Mouse (Mus musculus) lung, postnatal 25 days (tissue): ENCODE measurements around the gene Rasgrp4.
"Not testable (repeated sequence)": the region's sequence is repeated elsewhere in the genome, so short reads cannot be mapped to it uniquely, and the experiment has no call there.

ENCODE experiments used
- DNase-seq: peaks from one replicate; pipeline ENCODE4 v3.0.0; 2022; ENCODE audit warnings: low spot score

Rasgrp4 gene

GRCm38 (mm10) chr7:29134693-29135386 lies at the start of gene Rasgrp4:
TSS of gene Rasgrp4 (plus strand) at chr7:29134851.
- DNase-seq: peak; percentile 44

DNA sequence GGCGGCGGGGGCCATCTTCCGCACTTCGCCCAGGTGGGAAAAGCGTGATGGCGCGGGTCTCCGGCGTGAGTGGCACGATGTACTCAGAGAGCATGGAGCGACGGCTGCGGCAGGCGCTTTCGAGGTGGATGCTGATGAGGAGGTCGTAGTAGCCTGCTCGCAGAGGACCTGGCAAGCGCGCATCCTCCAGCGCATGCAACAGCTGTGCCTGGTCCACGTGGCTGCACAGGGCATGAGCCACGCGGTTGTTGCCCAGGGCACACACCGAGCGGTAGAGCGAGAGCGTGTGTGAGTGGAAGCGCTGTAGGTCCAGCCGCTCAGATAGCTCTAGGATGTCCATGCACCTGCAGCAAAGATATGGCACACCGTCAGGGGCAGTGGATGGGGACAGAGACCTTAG lies 48.7 kb upstream of the Rasgrp4 start:
- DNase-seq: no peak

DNA sequence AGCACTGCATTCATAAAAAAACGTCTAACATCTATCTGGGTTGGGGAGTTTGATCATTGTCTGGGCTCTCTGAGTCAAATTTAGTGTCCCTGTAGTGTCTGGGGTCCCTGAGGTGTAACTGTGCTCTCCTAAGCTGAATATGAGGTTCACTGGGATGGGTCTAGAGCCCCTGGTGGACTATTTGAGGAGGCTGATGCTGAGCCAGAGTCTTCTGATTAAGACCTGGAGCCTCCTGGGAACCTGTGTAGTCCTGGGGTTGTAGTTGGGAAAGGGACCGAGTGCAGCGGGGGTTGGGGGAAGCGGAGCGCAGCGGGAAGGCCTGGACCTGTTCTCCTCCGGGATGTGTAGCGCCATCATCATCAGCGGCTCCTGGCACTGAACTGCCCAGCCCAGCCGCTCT lies 47.7 kb upstream of the Rasgrp4 start:
- DNase-seq: no peak

- no peak for DNase-seq
These were observed 45.8 kb upstream of the Rasgrp4 start for GRCm38 (mm10) chr7:29088817-29089216.

- no peak for DNase-seq
These were observed 37.5 kb upstream of the Rasgrp4 start for GRCm38 (mm10) chr7:29097131-29097530.

GRCm38 (mm10) chr7:29101286-29102017 lies 33.2 kb upstream of the Rasgrp4 start:
- DNase-seq: no peak

DNA sequence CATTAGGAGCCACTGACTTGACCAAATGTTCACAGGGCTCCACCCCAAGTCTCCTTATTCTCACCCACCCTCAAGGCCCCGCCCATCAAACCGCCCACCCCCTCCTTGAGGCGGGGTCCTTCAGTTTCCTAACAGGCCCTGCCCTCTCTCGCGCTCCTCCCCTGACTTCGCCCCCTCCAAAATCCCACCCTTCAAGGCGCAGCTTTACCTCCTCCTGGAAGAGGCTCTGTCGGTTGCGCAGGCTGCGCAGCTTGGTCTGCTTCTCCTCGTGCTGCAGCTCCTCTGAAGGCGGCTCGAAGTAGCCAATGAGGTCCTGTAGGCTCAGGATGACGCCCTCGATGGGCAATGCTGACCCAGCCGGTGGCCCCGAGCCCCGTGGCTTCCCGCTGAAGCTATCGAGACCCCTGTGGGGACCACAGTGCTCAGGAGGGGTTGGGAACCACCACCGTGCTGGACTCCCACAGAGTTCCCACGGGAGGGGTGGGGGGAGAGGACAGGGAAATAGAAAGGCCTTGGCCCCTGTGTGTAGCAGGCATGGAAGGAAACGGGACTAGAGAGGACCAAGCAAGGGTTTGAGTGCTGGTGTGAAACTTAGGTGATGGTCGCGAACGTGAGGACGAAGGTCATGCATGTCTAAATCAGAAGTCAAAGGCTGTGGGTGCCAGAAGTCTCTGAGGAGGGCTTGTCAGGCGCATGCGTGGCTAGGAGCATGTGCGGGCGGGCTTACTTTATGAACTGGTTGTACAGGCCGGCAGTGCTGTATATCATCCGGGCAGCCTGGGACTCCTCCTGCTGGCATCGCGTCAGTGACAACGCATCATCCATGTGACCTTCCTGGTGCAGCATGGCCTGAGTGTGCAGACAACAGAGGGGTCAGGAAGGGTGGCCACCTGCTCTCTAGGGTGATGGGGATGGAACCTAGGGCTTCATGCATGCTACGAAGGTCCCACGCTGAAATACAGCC lies 25.4 kb upstream of the Rasgrp4 start:
- DNase-seq: peak; percentile 51

DNA sequence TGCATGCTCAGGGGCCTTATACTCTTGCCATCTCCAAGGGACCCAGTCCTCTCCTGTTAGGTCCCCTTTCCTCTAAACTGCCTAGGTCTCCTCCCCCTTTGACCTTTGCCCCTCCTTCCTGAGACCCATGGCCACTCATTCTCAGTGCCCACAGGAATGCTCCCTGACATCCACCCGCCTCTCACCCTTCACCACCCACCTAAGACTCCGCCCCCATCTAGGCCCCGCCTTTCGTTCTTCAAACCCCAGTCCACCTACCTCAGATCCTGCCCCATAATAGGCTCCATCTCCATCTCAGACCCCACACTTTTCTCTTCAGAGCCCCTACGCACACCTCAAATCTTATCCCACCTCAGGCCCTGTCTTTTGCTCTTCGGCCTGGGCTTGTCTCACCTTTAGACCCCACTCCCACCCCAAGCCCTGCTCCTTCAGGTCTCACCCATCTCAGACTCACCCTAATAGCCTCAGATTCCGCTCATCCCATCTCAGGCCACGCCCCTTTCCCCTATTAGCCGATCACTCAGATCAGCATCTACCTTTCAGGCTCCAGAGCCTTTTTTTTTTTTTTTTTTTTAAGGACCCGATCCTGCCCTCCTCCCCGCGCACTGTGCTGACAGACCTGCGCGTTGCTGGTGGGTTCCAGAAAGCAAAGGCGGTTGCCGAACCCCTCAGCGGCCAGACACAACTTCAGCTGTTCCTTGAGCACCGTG lies 16.4 kb upstream of the Rasgrp4 start:
- no peak for DNase-seq

GRCm38 (mm10) chr7:29119526-29119925 lies 15.1 kb upstream of the Rasgrp4 start:
- DNase-seq: no peak

DNA sequence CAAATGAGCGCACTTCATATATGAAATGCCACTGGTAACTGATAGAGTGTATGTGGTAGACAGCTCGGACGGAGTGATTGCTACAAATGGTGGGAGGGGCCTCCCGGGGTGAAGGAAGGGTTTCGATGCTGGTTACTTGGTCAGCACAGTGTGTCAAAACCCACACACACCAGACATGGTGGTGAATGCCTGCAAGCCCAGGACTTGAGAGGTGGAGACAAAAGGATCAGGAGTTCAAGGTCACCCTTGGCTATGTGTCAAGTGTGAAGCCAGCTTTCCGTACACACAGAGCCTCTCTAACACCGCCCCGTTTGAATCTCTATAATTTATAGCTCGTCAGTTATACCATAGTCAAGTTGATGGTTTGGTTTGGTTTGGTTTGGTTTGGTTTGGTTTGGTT lies 11.8 kb upstream of the Rasgrp4 start:
- DNase-seq: no peak

GRCm38 (mm10) chr7:29123531-29124358 lies 10.9 kb upstream of the Rasgrp4 start:
- DNase-seq: no peak

DNA sequence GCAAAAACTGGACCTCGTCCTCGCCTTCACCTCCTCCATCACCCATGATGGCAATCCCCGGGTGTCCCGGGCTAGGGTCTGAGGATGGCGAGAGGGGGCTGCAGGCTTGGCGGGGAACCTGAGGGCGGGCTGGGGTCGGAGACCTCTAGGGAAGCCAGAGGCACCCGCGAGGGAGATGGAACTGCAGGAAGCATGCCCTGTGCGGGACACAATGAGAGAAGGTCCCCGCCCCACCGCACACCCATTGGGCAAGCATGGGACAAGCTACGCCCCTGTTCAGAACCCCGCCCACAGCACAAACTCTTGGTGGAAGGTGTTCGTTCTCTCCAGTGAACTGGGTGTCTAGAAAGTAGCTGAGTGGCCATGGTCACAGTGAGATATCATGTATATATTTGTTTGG lies 9.7 kb upstream of the Rasgrp4 start, which contains the start of gene Ryr1:
Gene Ryr1 (minus strand): TSS at position 210 of the 400 bp plus-strand sequence.
- DNase-seq: peak; percentile 66

DNA sequence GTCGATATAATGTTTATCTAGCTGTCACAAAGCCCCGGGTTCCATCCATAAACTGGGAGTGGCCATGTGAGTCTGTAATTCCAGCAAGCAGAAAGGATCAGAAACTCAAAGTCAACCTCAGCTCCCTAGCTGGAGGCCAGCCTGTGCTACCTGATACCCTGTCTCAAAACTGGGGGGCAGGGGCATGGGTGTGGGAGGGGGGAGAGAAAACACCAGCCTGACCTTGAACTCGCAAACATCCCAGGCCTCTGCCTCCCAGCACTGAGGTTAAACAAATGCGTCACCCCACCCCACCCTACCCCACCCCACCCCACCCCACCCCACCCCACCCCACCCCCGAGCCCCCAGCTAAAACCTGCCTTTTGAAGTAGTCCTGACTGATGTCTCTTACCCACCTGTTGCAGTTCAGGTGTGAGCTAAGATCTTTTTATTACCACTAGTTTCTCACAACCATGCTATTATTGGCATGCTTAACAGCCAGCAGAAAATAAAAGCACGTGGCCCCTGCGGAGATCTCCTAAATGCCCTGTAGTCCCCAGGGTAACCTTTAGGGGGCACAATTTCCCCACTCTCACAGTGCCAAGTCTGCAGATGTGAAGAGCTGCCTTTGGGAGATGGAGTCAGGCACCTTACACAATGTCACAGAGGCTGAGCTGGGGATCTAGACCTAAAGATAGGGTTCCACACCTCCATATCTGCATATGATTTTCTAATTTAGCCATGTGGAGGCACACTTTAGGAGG lies 8.3 kb upstream of the Rasgrp4 start:
- DNase-seq: peak; percentile 80

- DNase-seq: no peak
These were observed 5.9 kb upstream of the Rasgrp4 start for GRCm38 (mm10) chr7:29128725-29129124.

DNA sequence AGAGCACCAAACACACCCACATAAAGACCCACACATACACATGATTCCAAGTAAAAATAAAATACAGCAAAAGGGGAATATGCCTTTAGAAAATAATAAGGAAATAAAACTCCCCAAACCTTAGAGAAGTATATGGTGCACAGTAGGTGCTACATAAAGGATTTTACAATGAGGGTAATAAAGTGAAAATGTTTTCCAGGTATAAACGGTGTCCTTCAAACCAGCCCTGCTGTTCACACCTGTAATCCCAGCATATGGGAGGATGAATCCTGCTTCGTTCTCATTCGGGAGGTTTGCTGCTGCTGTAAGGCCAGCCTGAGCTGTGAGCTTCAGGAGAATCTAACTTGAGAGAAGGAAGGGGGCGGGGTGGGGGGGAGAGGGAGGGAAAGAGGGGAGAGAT lies 421 bp upstream of the Rasgrp4 start:
- no peak for DNase-seq

DNA sequence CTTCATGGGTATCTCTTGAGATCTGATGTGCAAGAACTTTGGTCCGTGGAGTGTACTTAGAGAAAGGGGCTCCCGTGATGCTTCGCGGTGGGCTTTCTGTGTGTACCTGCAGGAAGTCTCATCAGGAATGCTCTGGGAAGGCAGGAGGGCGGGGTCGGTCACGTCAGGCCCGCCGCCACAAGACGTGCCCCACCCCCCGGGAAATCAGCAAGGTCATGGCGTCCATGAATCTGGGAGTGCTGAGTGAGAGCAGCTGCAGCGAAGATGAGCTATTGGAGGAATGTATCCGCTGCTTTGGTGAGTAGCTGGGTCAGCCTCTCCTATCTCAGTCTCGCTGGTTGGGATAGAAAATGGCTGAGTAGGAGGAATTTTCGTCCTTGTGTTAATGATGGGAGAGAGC lies 2.8 kb downstream of the Rasgrp4 start:
- DNase-seq: no peak

GRCm38 (mm10) chr7:29139237-29139636 lies 4.6 kb downstream of the Rasgrp4 start:
- DNase-seq: not testable (repeated sequence)

- peak; percentile 12 for DNase-seq
These were observed 6.8 kb downstream of the Rasgrp4 start for GRCm38 (mm10) chr7:29141416-29141815.

DNA sequence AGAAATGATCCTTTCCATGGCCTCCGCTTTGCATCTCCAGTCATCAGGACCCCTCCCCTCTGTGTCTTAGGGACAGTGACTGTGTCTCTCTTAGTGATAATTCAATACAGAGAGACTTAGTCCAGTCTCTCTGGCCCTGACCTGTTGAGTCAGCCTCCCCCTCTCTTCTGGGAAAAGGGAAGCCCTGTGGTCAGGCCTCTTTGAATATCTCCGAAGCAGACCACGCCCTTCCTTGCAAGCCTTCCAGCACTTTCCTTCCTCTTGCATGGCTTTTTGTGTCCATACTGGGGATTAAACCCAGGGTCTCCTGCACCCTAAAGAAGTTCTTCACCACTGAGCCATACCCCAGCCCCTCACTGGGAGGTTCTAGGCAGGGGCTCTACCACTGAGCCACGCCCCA lies 9.4 kb downstream of the Rasgrp4 start:
- DNase-seq: peak; percentile 29
